Mouse (Mus musculus) kidney, postnatal 0 days (tissue): ENCODE results near the gene Sox15. TPM values are rescaled to one million over a fixed set of nuclear protein-coding genes. Genes with fewer than 3 reads are reported as not detected.
A peak's percentile ranks its signal among the peaks of the same experiment; 100 is the strongest.
"Not testable (repeated sequence)": the region's sequence is repeated elsewhere in the genome, so short reads cannot be mapped to it uniquely, and the experiment has no call there.

Experiments
- ATAC-seq: fragments of 200-750 bp; cut with Nextera tagmentation; replicated peaks from 2 replicates; pipeline ENCODE4 v1.8.0; 2017; ENCODE audit warnings: low read depth, moderate number of reproducible peaks, moderate TSS enrichment, moderate library complexity; ENCODE audit not compliant: low FRiP score
- DNase-seq: peaks from one replicate; pipeline ENCODE4 v3.0.0-alpha.2; 2016; ENCODE audit warnings: low spot score
- H3K27ac ChIP-seq: fragments of 300-500 bp; sonication (generic); 2 replicates; pipeline ENCODE4 v1.5.1; 2014; ENCODE audit warnings: mild to moderate bottlenecking
- H3K27me3 ChIP-seq: fragments of 300-500 bp; sonication (generic); 2 replicates; pipeline ENCODE4 v1.6.1; 2014; ENCODE audit warnings: low read length, mixed read lengths; ENCODE audit not compliant: insufficient read depth
- H3K36me3 ChIP-seq: fragments of 300-500 bp; sonication (generic); 2 replicates; pipeline ENCODE4 v1.6.1; 2014; ENCODE audit warnings: low read length, mixed read lengths; ENCODE audit not compliant: insufficient read depth
- H3K4me1 ChIP-seq: fragments of 300-500 bp; sonication (generic); replicated peaks from 2 replicates; pipeline ENCODE4 v1.6.1; 2014; ENCODE audit warnings: antibody characterized with exemption, low read length, mixed read lengths; ENCODE audit not compliant: insufficient read depth
- H3K4me2 ChIP-seq: fragments of 300-500 bp; sonication (generic); 2 replicates; pipeline ENCODE4 v1.6.1; 2014; ENCODE audit warnings: mild to moderate bottlenecking, low read length, moderate library complexity, mixed read lengths
- H3K4me3 ChIP-seq: fragments of 300-500 bp; sonication (generic); replicated peaks from 2 replicates; pipeline ENCODE4 v1.5.1; 2014; ENCODE audit warnings: low read depth, low read length
- H3K9ac ChIP-seq: fragments of 300-500 bp; sonication (generic); 2 replicates; pipeline ENCODE4 v1.6.1; 2014; ENCODE audit warnings: low read depth, low read length
- H3K9me3 ChIP-seq: fragments of 300-500 bp; sonication (generic); replicated peaks from 2 replicates; pipeline ENCODE4 v1.6.1; 2016; ENCODE audit warnings: low read length, inconsistent platforms, mixed read lengths
- CTCF ChIP-seq: IDR thresholded peaks from 2 replicates; pipeline ENCODE4 v1.5.1; 2016; ENCODE audit warnings: antibody characterized with exemption, low read depth, mild to moderate bottlenecking, moderate library complexity
- WGBS: fragments of 180-500 bp; shearing (Covaris S2); extraction: QIAGEN DNeasy Blood & Tissue Kit; methylation state at CpG from one replicate; pipeline ENCODE4 v1.1.7; 2014; 5-methylcytosine and 5-hydroxymethylcytosine counted together
- polyA plus RNA-seq: library from polyadenylated mRNA; unstranded; fragments of >200 nt; fragmentation: Nextera tagmentation; extraction: Ambion mirVana; gene quantifications from 2 replicates; pipeline ENCODE4 v1.2.1, GENCODE M21; 2015

Sox15 gene
- polyA plus RNA-seq, 1 experiment from 2014 or later: 0.28 TPM

DNA sequence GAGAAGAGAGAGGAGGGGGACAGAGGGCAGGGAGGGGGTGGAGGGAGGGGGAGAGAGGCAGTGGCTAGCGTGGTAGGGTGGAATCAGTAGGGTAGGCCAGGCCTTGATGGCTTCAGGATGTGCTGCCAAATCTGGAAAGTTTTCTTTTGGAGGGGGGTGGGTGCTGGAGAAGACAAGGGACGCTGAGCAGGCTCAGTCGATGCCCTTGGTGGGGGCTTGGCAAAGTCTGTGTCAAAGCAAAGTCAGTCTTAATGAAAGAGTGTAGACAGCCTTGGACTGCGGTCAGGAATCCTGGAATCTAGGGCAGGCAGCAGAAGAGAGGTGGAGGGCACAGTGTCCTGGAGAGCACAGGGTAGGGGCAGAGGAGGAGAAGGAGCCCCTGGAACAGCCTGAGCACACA lies 44.2 kb upstream of the Sox15 start:
- H3K27me3 ChIP-seq: no peaks in the 10 kb centered on the region
- WGBS: 65% methylated on average over 4 of the region's 4 CpGs
- H3K9ac ChIP-seq: no peak overlapping the region
- ATAC-seq: no peak
- H3K27ac ChIP-seq: no peak overlapping the region
- H3K9me3 ChIP-seq: no peaks in the 10 kb centered on the region
- DNase-seq: no peak
- H3K4me3 ChIP-seq: no peak overlapping the region
- TF ChIP-seq CTCF: no peak
- H3K4me2 ChIP-seq: no peak overlapping the region
- H3K36me3 ChIP-seq: no peaks in the 10 kb centered on the region
- H3K4me1 ChIP-seq: peaks cover 5% of the 10 kb centered on the region; the same call in 1 of the 2 replicates

GRCm38 (mm10) chr11:69613553-69614256 lies 41.4 kb upstream of the Sox15 start:
- Histone ChIP-seq H3K4me3 (no peak overlapping the region; the same call in 1 of the 2 replicates), H3K9ac (peak overlapping the region; percentile 9; the same call in 1 of the 2 replicates), H3K9me3 (no peaks in the 10 kb centered on the region), H3K4me1 (peaks cover 5% of the 10 kb centered on the region; the same call in 1 of the 2 replicates), H3K27me3 (no peaks in the 10 kb centered on the region), H3K36me3 (no peaks in the 10 kb centered on the region), H3K4me2 (peak overlapping the region; percentile 27; the same call in 1 of the 2 replicates), H3K27ac (0 out of 2 replicates have a peak overlapping the region, but pooled peaks have one; percentile 28)
- TF ChIP-seq CTCF: peak; percentile 94
- DNase-seq (peak; percentile 95), ATAC-seq (no peak)
- 10% methylated on average over 18 of the region's 19 CpGs for WGBS

DNA sequence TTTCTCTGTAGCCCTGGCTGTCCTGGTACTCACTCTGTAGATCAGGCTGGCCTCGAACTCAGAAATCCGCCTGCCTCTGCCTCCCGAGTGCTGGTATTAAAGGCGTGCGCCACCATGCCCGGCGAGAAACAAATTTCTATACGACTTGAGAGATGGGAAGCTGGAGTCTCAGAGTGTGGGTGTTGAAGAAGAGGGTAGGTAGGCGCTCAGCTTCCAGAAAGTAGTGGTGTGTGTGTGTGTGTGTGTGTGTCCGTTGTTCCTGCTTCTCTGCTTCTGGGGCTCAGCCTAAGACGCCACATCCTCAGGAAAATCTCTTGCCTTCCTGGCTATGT lies 40.9 kb upstream of the Sox15 start:
- not testable (repeated sequence) for H3K27ac ChIP-seq, ATAC-seq, H3K4me1 ChIP-seq, H3K4me3 ChIP-seq, H3K36me3 ChIP-seq, H3K27me3 ChIP-seq, DNase-seq, H3K9ac ChIP-seq, H3K9me3 ChIP-seq
- peak overlapping the region; percentile 27; the same call in 1 of the 2 replicates for H3K4me2 ChIP-seq
- 55% methylated on average over 11 of the region's 11 CpGs for WGBS

DNA sequence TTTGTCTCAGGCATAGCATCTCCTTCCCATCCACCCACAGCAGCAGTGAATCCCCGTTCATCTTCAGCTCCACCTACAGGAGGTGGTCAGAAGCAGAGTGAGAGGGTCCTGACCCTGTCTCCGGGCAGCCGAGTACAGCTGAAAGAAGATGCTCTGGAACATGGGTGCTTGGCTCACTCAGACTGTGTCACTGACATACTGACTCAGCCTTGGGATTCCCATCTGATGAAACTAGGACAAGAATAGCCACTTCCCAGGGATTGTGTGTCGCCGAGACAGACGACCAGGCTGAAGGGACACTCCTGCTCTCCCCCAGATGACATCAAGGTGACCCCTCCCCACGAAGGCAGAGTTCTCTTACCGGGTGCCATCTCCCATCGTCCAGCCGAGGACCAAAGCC lies 38.3 kb upstream of the Sox15 start:
- Histone ChIP-seq H3K4me1 (peaks cover 8% of the 10 kb centered on the region; the same call in 1 of the 2 replicates), H3K27me3 (no peaks in the 10 kb centered on the region), H3K9ac (no peak overlapping the region), H3K36me3 (no peaks in the 10 kb centered on the region), H3K9me3 (no peaks in the 10 kb centered on the region), H3K4me3 (no peak overlapping the region), H3K27ac (no peak overlapping the region), H3K4me2 (no peak overlapping the region)
- ATAC-seq: no peak
- DNase-seq: no peak
- TF ChIP-seq CTCF: no peak
- 30% methylated on average over 10 of the region's 10 CpGs for WGBS

DNA sequence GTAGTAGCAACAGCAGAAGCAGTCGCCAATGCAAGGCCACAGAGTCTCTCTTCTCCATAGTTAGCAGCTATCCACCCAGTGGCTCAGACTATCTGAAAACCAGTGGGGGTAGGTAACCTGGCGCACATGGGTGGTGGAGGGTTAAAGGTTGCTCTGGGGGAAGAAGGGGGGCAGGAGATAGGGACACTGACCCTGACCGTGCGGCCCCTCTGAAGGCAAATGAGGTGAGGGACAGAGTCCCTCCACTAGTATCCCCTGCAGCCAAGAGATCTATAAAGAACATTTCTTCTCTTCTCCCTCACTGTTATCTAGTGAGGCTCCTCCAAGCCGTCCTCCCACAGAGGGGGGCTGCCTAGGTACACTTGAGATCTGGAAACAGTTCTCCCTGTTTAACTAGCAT lies 37.3 kb upstream of the Sox15 start, which contains the start of gene Shbg:
Shbg (minus strand) TSS at position 101 of the 400 bp plus-strand sequence.
- no peaks in the 10 kb centered on the region for H3K9me3 ChIP-seq

GRCm38 (mm10) chr11:69620394-69621081 lies 34.6 kb upstream of the Sox15 start:
- WGBS: 73% methylated on average over 7 of the region's 7 CpGs
- no peak for ATAC-seq

More for the DNA sequence above, 37.3 kb upstream of the Sox15 start, which contains the start of gene Shbg:
- Histone ChIP-seq H3K36me3 (no peaks in the 10 kb centered on the region), H3K4me2 (no peak within 1 kb of the TSS), H3K27ac (no peak within 1 kb of the TSS), H3K4me3 (no peak within 1 kb of the TSS), H3K4me1 (peaks cover 14% of the 10 kb centered on the region; the same call in 1 of the 2 replicates), H3K27me3 (no peaks in the 10 kb centered on the region), H3K9ac (no peak within 1 kb of the TSS)
- WGBS: 51% methylated on average over 5 of the region's 5 CpGs
- no peak for DNase-seq
- no peak for TF ChIP-seq CTCF
- ATAC-seq: no peak

More at GRCm38 (mm10) chr11:69620394-69621081, 34.6 kb upstream of the Sox15 start:
- H3K4me1 ChIP-seq: peaks cover 8% of the 10 kb centered on the region; the same call in 1 of the 2 replicates
- no peaks in the 10 kb centered on the region for H3K36me3 ChIP-seq
- no peak overlapping the region for H3K4me2 ChIP-seq
- no peak overlapping the region for H3K9ac ChIP-seq
- no peaks in the 10 kb centered on the region for H3K27me3 ChIP-seq
- no peak overlapping the region for H3K27ac ChIP-seq
- H3K4me3 ChIP-seq: no peak overlapping the region
- no peak for DNase-seq
- TF ChIP-seq CTCF: no peak
- no peaks in the 10 kb centered on the region for H3K9me3 ChIP-seq
